Mouse (Mus musculus): ENCODE measurements at regions not wholly inside any gene's neighbourhood (a gene's known extent, or its start where the extent isn't known, plus 50 kb on each side); places are given as distances from the start of the nearest gene placed in this dataset.

DNA sequence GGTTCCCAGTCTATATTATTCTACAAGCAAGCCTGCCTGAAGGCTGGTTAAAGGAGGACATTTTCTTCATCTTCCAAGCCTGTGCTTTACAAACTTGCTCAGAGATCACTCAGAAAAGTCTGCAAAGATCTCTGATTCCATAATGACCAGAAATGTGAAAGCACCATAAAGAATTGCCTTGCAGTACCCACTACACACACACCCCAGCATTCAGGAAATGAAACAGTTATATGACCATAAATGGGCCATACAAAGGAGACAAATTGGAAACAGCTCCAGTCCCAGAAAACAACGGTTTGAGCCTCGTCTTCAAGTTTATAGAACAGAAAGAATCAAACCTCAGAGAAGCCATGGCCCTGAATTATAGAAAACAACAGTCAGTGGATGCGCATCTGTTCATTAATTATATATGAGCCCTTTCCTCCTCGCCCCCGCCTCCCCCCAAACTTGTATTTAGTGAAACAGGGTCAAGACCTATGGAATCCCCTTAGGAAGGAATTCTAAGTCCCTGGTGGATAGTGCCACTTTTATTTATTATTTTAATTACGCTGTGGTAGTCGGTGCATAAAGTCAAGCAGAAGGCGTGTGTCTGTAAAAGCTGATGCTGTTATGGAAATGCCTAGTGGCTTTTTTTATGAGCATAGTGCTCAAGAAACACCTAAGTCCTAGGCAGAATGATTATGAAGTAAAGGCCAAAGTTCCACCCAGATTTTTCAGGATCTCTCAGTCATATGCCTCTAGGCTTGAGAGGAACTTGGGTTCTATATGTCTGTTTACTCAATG, 266.6 kb upstream of the Ldb2 start:
- TF ChIP-seq CTCF (IDR thresholded peaks at IDR 0.05; ENCODE audit: low read depth, low read length), result no peak
- no peak for TF ChIP-seq POLR2A (IDR thresholded peaks at IDR 0.05; ENCODE audit: borderline replicate concordance, low read depth, low read length)
